Mouse (Mus musculus) ES-Bruce4 (cell line): ENCODE measurements at regions not wholly inside any gene's neighbourhood (a gene's known extent, or its start where the extent isn't known, plus 50 kb on each side); places are given as distances from the start of the nearest gene placed in this dataset.

ENCODE experiments used
- CTCF ChIP-seq: IDR thresholded peaks from one replicate; pipeline ENCODE4 v1.8.1; 2011; ENCODE audit warnings: low read depth, low read length
- EP300 ChIP-seq: IDR thresholded peaks from 2 replicates; pipeline ENCODE4 v1.6.1; 2011; ENCODE audit warnings: low read depth, low read length; ENCODE audit not compliant: insufficient read depth

- TF ChIP-seq CTCF (no peak), EP300 (no peak)
These were observed 101.3 kb upstream of the Ccdc85a start for GRCm38 (mm10) chr11:28685407-28685806.
